Mouse (Mus musculus): Measurements from ENCODE around the gene Sf3b2. TPM values are rescaled to one million over a fixed set of nuclear protein-coding genes. Genes with fewer than 3 reads are reported as not detected.

Gene Sf3b2
- polyA plus RNA-seq (2015; fragmentation: Nextera tagmentation; extraction: Ambion mirVana), result 285 and 310 TPM in 2 replicates

DNA sequence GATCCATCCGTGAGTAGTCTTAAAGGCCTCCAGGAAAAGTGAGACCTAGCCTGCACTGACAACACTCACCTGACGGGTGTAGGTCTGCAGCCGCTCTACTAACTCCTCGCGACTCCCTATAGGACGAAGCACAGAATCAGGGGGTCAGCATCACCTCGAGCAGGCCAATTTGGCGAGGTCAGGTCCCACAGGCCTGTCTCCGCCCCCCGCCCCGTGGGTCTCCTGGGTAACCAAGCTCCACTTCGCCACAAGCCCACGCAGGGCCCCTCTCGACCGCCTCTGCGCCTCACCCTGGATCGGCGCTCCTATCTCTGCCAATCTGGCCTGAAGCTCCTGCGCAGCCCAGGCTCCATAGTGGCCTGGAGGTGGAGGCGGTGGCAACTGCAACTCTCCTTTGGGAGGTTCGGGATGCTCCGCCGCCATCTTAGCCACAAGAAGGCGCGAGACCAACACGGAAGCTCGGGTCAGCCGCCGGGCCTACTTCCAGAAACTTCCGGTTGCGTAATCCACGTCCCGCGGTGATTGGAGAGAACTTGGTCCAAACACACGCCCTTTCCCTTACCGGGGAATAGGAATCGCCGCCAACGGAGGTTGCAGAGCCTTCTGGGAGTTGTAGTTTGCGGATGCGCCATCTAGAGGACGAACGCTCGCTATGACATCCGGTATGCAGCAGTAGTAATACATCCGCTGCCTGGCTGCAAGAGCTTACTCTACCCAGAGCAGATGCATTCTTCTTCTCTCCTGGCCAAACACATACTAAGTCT lies at the start of gene Sf3b2:
Sf3b2 (minus strand) TSS at position 484 of the 764 bp plus-strand sequence.

DNA sequence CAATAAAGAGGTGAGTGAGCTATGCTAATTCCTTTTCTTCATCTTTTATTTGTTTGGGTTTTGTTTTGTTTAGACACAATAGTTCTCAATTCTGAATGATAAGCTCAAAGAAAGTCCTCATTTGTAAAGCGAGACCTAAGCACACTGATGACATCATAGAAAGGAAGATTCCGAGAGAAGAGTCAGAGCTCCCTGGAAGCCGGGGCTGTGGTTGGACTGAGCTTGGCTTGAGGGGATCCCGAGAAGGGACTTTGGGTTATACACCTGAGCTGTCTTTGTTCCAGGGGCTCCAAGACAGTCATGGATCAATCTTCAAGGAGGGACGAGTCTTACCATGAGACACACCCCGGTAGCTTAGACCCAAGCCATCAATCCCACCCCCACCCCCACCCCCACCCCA lies 40.2 kb upstream of the Sf3b2 start, which contains the start of gene Catsper1:
Catsper1 (plus strand) TSS at position 301 of the 400 bp plus-strand sequence.

DNA sequence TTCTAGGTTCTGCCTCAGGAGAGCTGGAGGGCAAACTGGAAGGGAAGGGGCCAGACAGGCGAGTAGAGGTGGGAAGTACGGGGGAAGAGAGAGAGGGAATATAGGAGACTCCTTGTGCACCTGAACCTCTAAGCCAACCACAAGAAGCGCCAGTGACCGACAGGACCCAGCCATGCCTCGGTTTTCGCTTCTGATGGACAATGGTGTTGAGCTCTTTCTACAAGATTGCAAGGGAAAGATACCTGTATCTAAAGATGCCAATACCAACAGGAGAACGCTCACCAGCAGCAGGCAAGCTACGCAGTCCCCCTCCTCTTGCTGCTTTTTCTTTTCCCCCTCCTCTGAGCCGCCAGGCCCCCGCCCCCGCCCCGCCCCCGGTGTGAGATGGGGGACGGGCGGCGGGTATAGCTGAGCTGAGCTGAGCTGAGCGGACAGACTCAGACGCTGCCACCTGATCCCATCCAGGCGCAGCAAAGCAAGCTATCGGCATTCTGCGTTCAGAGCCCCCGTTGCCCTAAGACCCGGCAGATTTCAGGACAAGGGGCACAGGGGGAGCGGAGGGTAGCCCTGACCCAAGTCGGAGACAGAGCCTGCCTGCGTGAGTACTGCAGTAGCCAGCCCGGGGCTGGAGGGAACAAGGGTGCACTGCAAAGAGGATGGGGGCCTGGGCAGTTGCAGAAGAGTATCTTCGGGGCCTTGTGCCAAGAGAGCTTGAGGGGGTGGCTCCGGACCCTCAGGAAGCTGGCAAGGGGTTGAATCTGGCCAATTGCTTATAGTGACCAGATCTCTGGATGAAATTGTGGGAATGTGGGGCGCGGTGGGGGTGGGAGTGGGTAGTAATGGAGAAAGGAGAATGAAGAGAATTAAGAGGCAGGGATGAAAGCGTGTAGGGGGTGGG lies 2.9 kb upstream of the Sf3b2 start, which contains the start of gene Gal3st3:
Gal3st3 (plus strand) TSS at position 429 of the 898 bp plus-strand sequence.

DNA sequence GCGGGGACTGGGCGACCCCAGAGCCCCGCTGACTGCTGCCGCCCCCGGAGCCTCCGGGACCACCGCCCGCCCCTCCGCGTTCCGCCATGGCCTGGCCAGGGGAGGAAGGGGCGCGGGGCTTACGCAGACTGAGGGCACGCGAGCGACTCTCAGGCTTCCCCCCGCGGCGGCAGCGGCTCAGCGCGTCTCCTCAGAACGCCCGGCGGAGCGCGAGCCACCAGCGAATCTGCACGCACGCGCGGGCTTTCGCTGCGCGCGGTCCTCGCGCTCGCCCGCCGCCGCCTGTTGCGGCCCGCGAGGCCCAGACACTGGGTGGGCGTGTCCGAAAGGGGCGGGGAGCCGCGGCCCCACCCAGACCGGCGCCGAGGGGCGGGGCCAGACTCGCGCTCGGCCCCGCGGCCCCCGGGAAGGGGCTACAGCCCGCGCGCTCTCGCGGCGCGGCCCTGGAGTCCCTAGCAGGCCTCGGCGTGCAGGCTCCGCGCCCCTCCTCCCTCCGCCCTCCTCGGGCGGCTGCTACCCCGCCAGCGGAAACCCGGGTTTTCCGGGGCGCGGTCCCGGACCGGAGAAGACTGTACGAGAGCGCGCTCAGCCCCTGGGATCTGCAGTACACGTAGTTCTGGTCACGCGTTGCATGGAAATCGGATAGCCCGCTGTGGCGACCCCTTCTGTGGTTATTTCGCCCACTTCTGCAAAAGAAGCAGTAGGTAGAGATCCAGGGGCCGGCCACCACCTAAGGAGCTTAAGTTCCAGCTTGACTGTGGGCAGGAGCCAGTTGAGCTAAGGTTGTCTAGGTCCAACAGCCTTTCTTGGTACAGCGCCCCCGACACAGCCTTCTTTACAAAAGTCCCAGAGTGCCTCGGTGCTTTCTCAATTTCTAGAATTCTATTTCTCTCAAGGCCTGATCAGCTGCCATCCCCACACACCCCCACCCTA lies 22.2 kb downstream of the Sf3b2 start, which contains the start of gene Pacs1:
Pacs1 (minus strand) TSS at position 319 of the 933 bp plus-strand sequence.

Other genes starting within 250 kb of the Sf3b2 start
- gene Rin1, start 245.0 kb downstream of the Sf3b2 start, polyA plus RNA-seq (2015; fragmentation: Nextera tagmentation; extraction: Ambion mirVana), result 0.55 and 0.71 TPM in 2 replicates
- 17.4 and 19.4 TPM in 2 replicates for gene Cd248, start 227.4 kb downstream of the Sf3b2 start, polyA plus RNA-seq (2015; fragmentation: Nextera tagmentation; extraction: Ambion mirVana)
- gene Tmem151a, start 209.9 kb downstream of the Sf3b2 start, polyA plus RNA-seq (2015; fragmentation: Nextera tagmentation; extraction: Ambion mirVana), result 63.2 and 66.9 TPM in 2 replicates
- 72.6 and 73.4 TPM in 2 replicates for gene Yif1a, start 206.9 kb downstream of the Sf3b2 start, polyA plus RNA-seq (2015; fragmentation: Nextera tagmentation; extraction: Ambion mirVana)
- 448 and 454 TPM in 2 replicates for gene Cnih2, start 196.9 kb downstream of the Sf3b2 start, polyA plus RNA-seq (2015; fragmentation: Nextera tagmentation; extraction: Ambion mirVana)
- gene Rab1b, start 188.4 kb downstream of the Sf3b2 start, polyA plus RNA-seq (2015; fragmentation: Nextera tagmentation; extraction: Ambion mirVana), result 203 and 219 TPM in 2 replicates
- 72.6 and 86.2 TPM in 2 replicates for gene Klc2, start 176.9 kb downstream of the Sf3b2 start, polyA plus RNA-seq (2015; fragmentation: Nextera tagmentation; extraction: Ambion mirVana)
- 39.0 and 46.4 TPM in 2 replicates for gene Pacs1, start 22.3 kb downstream of the Sf3b2 start, polyA plus RNA-seq (2015; fragmentation: Nextera tagmentation; extraction: Ambion mirVana)
- gene Gal3st3, start 2.9 kb upstream of the Sf3b2 start, polyA plus RNA-seq (2015; fragmentation: Nextera tagmentation; extraction: Ambion mirVana), result 27.2 and 33.5 TPM in 2 replicates
- gene Catsper1, start 40.3 kb upstream of the Sf3b2 start, polyA plus RNA-seq (2015; fragmentation: Nextera tagmentation; extraction: Ambion mirVana), result not detected in 2 replicates
- 13.4 and 14.4 TPM in 2 replicates for gene Cst6, start 54.1 kb upstream of the Sf3b2 start, polyA plus RNA-seq (2015; fragmentation: Nextera tagmentation; extraction: Ambion mirVana)
- gene Eif1ad, start 71.3 kb upstream of the Sf3b2 start, polyA plus RNA-seq (2015; fragmentation: Nextera tagmentation; extraction: Ambion mirVana), result 38.0 and 39.8 TPM in 2 replicates
- 289 and 303 TPM in 2 replicates for gene Banf1, start 71.7 kb upstream of the Sf3b2 start, polyA plus RNA-seq (2015; fragmentation: Nextera tagmentation; extraction: Ambion mirVana)
- 51.9 and 57.3 TPM in 2 replicates for gene Sart1, start 93.2 kb upstream of the Sf3b2 start, polyA plus RNA-seq (2015; fragmentation: Nextera tagmentation; extraction: Ambion mirVana)
- not detected in 2 replicates for gene Tsga10ip, start 107.1 kb upstream of the Sf3b2 start, polyA plus RNA-seq (2015; fragmentation: Nextera tagmentation; extraction: Ambion mirVana)
- gene Drap1, start 129.5 kb upstream of the Sf3b2 start, polyA plus RNA-seq (2015; fragmentation: Nextera tagmentation; extraction: Ambion mirVana), result 343 and 347 TPM in 2 replicates
- 89.6 and 104 TPM in 2 replicates for gene AI837181, start 129.7 kb upstream of the Sf3b2 start, polyA plus RNA-seq (2015; fragmentation: Nextera tagmentation; extraction: Ambion mirVana)
- not detected in 2 replicates for gene Fosl1, start 152.1 kb upstream of the Sf3b2 start, polyA plus RNA-seq (2015; fragmentation: Nextera tagmentation; extraction: Ambion mirVana)
- gene Ccdc85b, start 162.4 kb upstream of the Sf3b2 start, polyA plus RNA-seq (2015; fragmentation: Nextera tagmentation; extraction: Ambion mirVana), result 21.3 and 22.9 TPM in 2 replicates
- gene Fibp, start 165.2 kb upstream of the Sf3b2 start, polyA plus RNA-seq (2015; fragmentation: Nextera tagmentation; extraction: Ambion mirVana), result 161 and 163 TPM in 2 replicates
- gene Ctsw, start 173.1 kb upstream of the Sf3b2 start, polyA plus RNA-seq (2015; fragmentation: Nextera tagmentation; extraction: Ambion mirVana), result 1.4 and 2.2 TPM in 2 replicates
- 44.4 and 50.1 TPM in 2 replicates for gene Efemp2, start 178.5 kb upstream of the Sf3b2 start, polyA plus RNA-seq (2015; fragmentation: Nextera tagmentation; extraction: Ambion mirVana)
- 33.8 and 43.8 TPM in 2 replicates for gene Mus81, start 192.9 kb upstream of the Sf3b2 start, polyA plus RNA-seq (2015; fragmentation: Nextera tagmentation; extraction: Ambion mirVana)
- 2,893 and 3,202 TPM in 2 replicates for gene Cfl1, start 195.0 kb upstream of the Sf3b2 start, polyA plus RNA-seq (2015; fragmentation: Nextera tagmentation; extraction: Ambion mirVana)
- gene 1700020D05Rik, start 208.3 kb upstream of the Sf3b2 start, polyA plus RNA-seq (2015; fragmentation: Nextera tagmentation; extraction: Ambion mirVana), result not detected in 2 replicates
- gene Snx32, start 215.1 kb upstream of the Sf3b2 start, polyA plus RNA-seq (2015; fragmentation: Nextera tagmentation; extraction: Ambion mirVana), result 74.9 and 90.0 TPM in 2 replicates

Data from neural tube, postnatal 0 days (tissue).